Mouse (Mus musculus): ENCODE measurements around the gene Olfr1449. TPM values are rescaled to one million over a fixed set of nuclear protein-coding genes. Genes with fewer than 3 reads are reported as not detected.
"Not testable (repeated sequence)": the region's sequence is repeated elsewhere in the genome, so short reads cannot be mapped to it uniquely, and the experiment has no call there.

Olfr1449 gene
- not detected in 2 replicates for total RNA-seq (2014; rRNA removed)
- not detected in 2 replicates for polyA plus RNA-seq (2015; fragmentation: Nextera tagmentation; extraction: Ambion mirVana)

- TF ChIP-seq CTCF (IDR thresholded peaks at IDR 0.05; ENCODE audit: low read depth): no peak
Observed at GRCm38 (mm10) chr19:12930540-12930939, at the start of gene Olfr1449. TSS of gene Olfr1449 (plus strand) at chr19:12930840.

GRCm38 (mm10) chr19:12883555-12883954, 47.1 kb upstream of the Olfr1449 start, which contains the start of gene Olfr1445:
TSS of gene Olfr1445 (plus strand) at chr19:12883855.
- ATAC-seq (no peak), DNase-seq (no peak)
- no peaks in the 10 kb centered on the region for H3K27me3 ChIP-seq (ENCODE audit: insufficient read depth, low read length)
- TF ChIP-seq CTCF (IDR thresholded peaks at IDR 0.05; ENCODE audit: low read depth): no peak
- H3K36me3 ChIP-seq (ENCODE audit: insufficient read depth): no peaks in the 10 kb centered on the region
- H3K4me1 ChIP-seq (ENCODE audit: insufficient read depth): no peaks in the 10 kb centered on the region
- H3K4me3 ChIP-seq (ENCODE audit: low read depth, low read length): no peak within 1 kb of the TSS
- no peaks in the 10 kb centered on the region for H3K9me3 ChIP-seq (ENCODE audit: low read length)
- 90% methylated on average over 2 of the region's 2 CpGs for WGBS
- H3K4me2 ChIP-seq (ENCODE audit: low read depth): no peak within 1 kb of the TSS
- H3K27ac ChIP-seq (ENCODE audit: low read depth, low read length): no peak within 1 kb of the TSS
- no peak within 1 kb of the TSS for H3K9ac ChIP-seq

More at GRCm38 (mm10) chr19:12930540-12930939, at the start of gene Olfr1449:
- no peak for ATAC-seq
- Histone ChIP-seq H3K9ac (no peak within 1 kb of the TSS), H3K9me3 (ENCODE audit: low read length) (no peaks in the 10 kb centered on the region), H3K4me3 (ENCODE audit: low read depth, low read length) (no peak within 1 kb of the TSS), H3K4me1 (ENCODE audit: insufficient read depth) (no peaks in the 10 kb centered on the region), H3K27me3 (ENCODE audit: insufficient read depth, low read length) (no peaks in the 10 kb centered on the region), H3K36me3 (ENCODE audit: insufficient read depth) (no peaks in the 10 kb centered on the region), H3K4me2 (ENCODE audit: low read depth) (no peak within 1 kb of the TSS), H3K27ac (ENCODE audit: low read depth, low read length) (no peak within 1 kb of the TSS)
- DNase-seq: no peak

DNA sequence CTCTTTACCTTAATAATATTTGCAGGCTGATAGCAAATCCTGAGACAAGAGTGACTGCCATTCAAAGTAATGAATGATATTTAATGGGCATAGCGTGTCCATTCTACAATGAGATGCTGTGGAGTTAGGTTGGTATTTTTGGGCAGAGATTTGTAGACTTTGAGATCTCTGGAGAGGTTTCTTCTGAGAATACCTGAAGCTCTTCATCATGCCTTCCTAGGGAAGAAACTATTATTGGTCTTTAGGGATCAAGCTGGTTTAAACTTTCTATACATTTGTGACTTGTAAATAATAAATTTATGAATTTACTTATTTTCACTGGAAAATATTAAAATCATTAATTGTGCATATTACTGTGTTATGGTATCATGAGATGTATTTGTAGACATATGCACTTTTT, 37.2 kb upstream of the Olfr1449 start, which contains the start of gene Olfr1446:
Olfr1446 (minus strand) TSS at position 101 of the 400 bp plus-strand sequence.
- ATAC-seq (no peak), DNase-seq (no peak)
- Histone ChIP-seq H3K9ac (no peak within 1 kb of the TSS), H3K36me3 (ENCODE audit: insufficient read depth) (no peaks in the 10 kb centered on the region), H3K4me3 (ENCODE audit: low read depth, low read length) (no peak within 1 kb of the TSS), H3K27me3 (ENCODE audit: insufficient read depth, low read length) (no peaks in the 10 kb centered on the region), H3K27ac (ENCODE audit: low read depth, low read length) (no peak within 1 kb of the TSS), H3K9me3 (ENCODE audit: low read length) (no peaks in the 10 kb centered on the region), H3K4me1 (ENCODE audit: insufficient read depth) (no peaks in the 10 kb centered on the region), H3K4me2 (ENCODE audit: low read depth) (no peak within 1 kb of the TSS)
- TF ChIP-seq CTCF (IDR thresholded peaks at IDR 0.05; ENCODE audit: low read depth): no peak
- 85% methylated on average over 1 of the region's 1 CpGs for WGBS

GRCm38 (mm10) chr19:12903643-12904042, 27.0 kb upstream of the Olfr1449 start, which contains the start of gene Olfr1447:
TSS of gene Olfr1447 (minus strand) at chr19:12903743.
- ATAC-seq: no peak
- Histone ChIP-seq H3K9me3 (ENCODE audit: low read length) (no peaks in the 10 kb centered on the region), H3K4me3 (ENCODE audit: low read depth, low read length) (no peak within 1 kb of the TSS), H3K36me3 (ENCODE audit: insufficient read depth) (no peaks in the 10 kb centered on the region), H3K9ac (no peak within 1 kb of the TSS), H3K4me1 (ENCODE audit: insufficient read depth) (no peaks in the 10 kb centered on the region), H3K4me2 (ENCODE audit: low read depth) (no peak within 1 kb of the TSS), H3K27ac (ENCODE audit: low read depth, low read length) (no peak within 1 kb of the TSS), H3K27me3 (ENCODE audit: insufficient read depth, low read length) (no peaks in the 10 kb centered on the region)
- no peak for TF ChIP-seq CTCF (IDR thresholded peaks at IDR 0.05; ENCODE audit: low read depth)
- DNase-seq: no peak
- 95% methylated on average over 1 of the region's 1 CpGs for WGBS

DNA sequence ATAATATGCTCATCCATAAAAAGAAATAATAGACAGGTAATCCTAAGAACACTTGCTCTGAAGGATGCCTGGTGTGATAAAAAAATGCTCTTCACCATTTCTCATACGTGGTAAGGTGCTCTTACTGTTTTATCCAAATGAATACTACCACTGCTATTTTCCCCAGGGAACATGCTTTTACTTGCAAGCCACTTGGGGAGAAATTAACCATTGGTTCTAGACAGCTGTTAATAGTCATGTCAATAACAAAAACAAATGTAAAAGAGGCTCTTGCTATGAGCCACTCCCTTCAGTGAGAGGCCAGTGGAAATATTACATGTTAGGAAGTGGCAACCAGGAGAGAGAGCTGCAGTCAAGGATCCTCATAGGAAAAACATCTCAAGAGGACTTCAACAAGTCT, 6.3 kb upstream of the Olfr1449 start, which contains the start of gene Olfr1448:
Olfr1448 (minus strand) TSS at position 101 of the 400 bp plus-strand sequence.
- WGBS: 70% methylated on average over 1 of the region's 1 CpGs
- no peak for TF ChIP-seq CTCF (IDR thresholded peaks at IDR 0.05; ENCODE audit: low read depth)
- Histone ChIP-seq H3K4me3 (ENCODE audit: low read depth, low read length) (no peak within 1 kb of the TSS), H3K4me2 (ENCODE audit: low read depth) (no peak within 1 kb of the TSS), H3K27me3 (ENCODE audit: insufficient read depth, low read length) (no peaks in the 10 kb centered on the region), H3K36me3 (ENCODE audit: insufficient read depth) (no peaks in the 10 kb centered on the region), H3K4me1 (ENCODE audit: insufficient read depth) (no peaks in the 10 kb centered on the region), H3K27ac (ENCODE audit: low read depth, low read length) (no peak within 1 kb of the TSS), H3K9me3 (ENCODE audit: low read length) (no peaks in the 10 kb centered on the region), H3K9ac (no peak within 1 kb of the TSS)
- no peak for DNase-seq
- ATAC-seq: no peak

DNA sequence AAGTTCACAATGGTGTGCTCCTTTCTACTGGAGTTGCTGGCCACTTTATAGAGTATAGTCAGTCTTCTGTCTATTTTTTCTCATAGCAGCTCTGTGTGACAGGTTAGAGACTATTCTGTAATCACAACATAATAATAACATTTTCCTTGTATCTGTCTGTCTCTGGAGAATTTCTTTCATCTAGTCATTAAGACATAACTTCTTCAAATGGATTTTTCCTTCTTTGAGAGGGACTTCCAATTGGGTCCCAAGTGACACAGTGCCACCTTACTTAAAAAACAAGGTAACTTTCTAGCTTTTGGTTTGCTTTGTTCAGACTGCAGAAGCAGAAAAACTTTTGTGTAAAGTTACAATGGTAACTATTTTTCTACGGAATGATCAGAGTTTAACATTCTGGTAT, 19.3 kb downstream of the Olfr1449 start, which contains the start of gene Olfr1450:
Olfr1450 (plus strand) TSS at position 301 of the 400 bp plus-strand sequence.
- H3K27me3 ChIP-seq (ENCODE audit: insufficient read depth, low read length): no peaks in the 10 kb centered on the region
- DNase-seq (no peak), ATAC-seq (no peak)
- no peaks in the 10 kb centered on the region for H3K36me3 ChIP-seq (ENCODE audit: insufficient read depth)
- no peak for TF ChIP-seq CTCF (IDR thresholded peaks at IDR 0.05; ENCODE audit: low read depth)
- H3K9ac ChIP-seq: no peak within 1 kb of the TSS
- H3K4me2 ChIP-seq (ENCODE audit: low read depth): no peak within 1 kb of the TSS
- no peak within 1 kb of the TSS for H3K4me3 ChIP-seq (ENCODE audit: low read depth, low read length)
- H3K27ac ChIP-seq (ENCODE audit: low read depth, low read length): no peak within 1 kb of the TSS
- H3K4me1 ChIP-seq (ENCODE audit: insufficient read depth): no peaks in the 10 kb centered on the region
- WGBS: 97% methylated on average over 1 of the region's 1 CpGs
- H3K9me3 ChIP-seq (ENCODE audit: low read length): peaks cover 5% of the 10 kb centered on the region; the same call in 1 of the 2 replicates

DNA sequence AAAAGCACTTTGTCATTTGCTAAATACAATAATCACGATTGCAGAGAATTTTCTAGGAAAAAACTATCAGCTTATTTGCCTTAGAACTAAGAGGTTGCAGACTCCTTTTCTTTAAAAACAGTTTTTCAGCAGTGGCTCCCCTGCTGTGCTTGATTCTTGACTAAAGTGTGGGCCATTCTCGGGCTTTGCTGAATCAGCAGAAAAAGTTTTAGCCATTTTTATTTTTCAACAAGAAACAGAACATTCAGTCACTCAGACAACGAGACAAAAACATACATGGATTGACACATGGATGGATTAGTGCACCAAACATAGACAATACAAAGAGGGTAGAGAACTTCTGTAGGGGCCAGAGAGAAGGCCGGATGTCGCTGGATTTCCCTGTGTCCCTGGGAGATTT, 39.4 kb downstream of the Olfr1449 start:
- not testable (repeated sequence) for H3K9me3 ChIP-seq (ENCODE audit: low read length); H3K36me3 ChIP-seq (ENCODE audit: insufficient read depth); H3K9ac ChIP-seq; H3K4me3 ChIP-seq (ENCODE audit: low read depth, low read length); DNase-seq; H3K4me2 ChIP-seq (ENCODE audit: low read depth); H3K27me3 ChIP-seq (ENCODE audit: insufficient read depth, low read length); ATAC-seq; H3K4me1 ChIP-seq (ENCODE audit: insufficient read depth); H3K27ac ChIP-seq (ENCODE audit: low read depth, low read length)
- 85% methylated on average over 5 of the region's 5 CpGs for WGBS

Other genes with a start within 250 kb of the Olfr1449 start
- not detected in 2 replicates for gene Keg1, start 235.1 kb upstream of the Olfr1449 start, total RNA-seq (2014; rRNA removed)
- gene Keg1, start 235.1 kb upstream of the Olfr1449 start, polyA plus RNA-seq (2015; fragmentation: Nextera tagmentation; extraction: Ambion mirVana): not detected in 2 replicates
- 1.3 TPM in 2 replicates for gene Cntf, start 165.2 kb upstream of the Olfr1449 start, total RNA-seq (2014; rRNA removed)
- gene Cntf, start 165.2 kb upstream of the Olfr1449 start, polyA plus RNA-seq (2015; fragmentation: Nextera tagmentation; extraction: Ambion mirVana): 0.96 and 1.1 TPM in 2 replicates
- gene Zfp91, start 134.7 kb upstream of the Olfr1449 start, total RNA-seq (2014; rRNA removed): 52.9 and 61.1 TPM in 2 replicates
- gene Zfp91, start 134.7 kb upstream of the Olfr1449 start, polyA plus RNA-seq (2015; fragmentation: Nextera tagmentation; extraction: Ambion mirVana): 10.0 and 11.6 TPM in 2 replicates
- gene Lpxn, start 134.6 kb upstream of the Olfr1449 start, total RNA-seq (2014; rRNA removed): 1.8 and 2.2 TPM in 2 replicates
- gene Lpxn, start 134.6 kb upstream of the Olfr1449 start, polyA plus RNA-seq (2015; fragmentation: Nextera tagmentation; extraction: Ambion mirVana): 0.59 and 1.3 TPM in 2 replicates
- gene Gm5244, start 84.2 kb upstream of the Olfr1449 start, total RNA-seq (2014; rRNA removed): not detected in 2 replicates
- not detected in 2 replicates for gene Gm5244, start 84.2 kb upstream of the Olfr1449 start, polyA plus RNA-seq (2015; fragmentation: Nextera tagmentation; extraction: Ambion mirVana)
- gene Olfr1444, start 73.6 kb upstream of the Olfr1449 start, total RNA-seq (2014; rRNA removed): not detected in 2 replicates
- gene Olfr1444, start 73.6 kb upstream of the Olfr1449 start, polyA plus RNA-seq (2015; fragmentation: Nextera tagmentation; extraction: Ambion mirVana): not detected in 2 replicates
- gene Olfr1445, start 47.0 kb upstream of the Olfr1449 start, total RNA-seq (2014; rRNA removed): not detected in 2 replicates
- not detected in 2 replicates for gene Olfr1445, start 47.0 kb upstream of the Olfr1449 start, polyA plus RNA-seq (2015; fragmentation: Nextera tagmentation; extraction: Ambion mirVana)
- not detected in 2 replicates for gene Olfr1446, start 37.3 kb upstream of the Olfr1449 start, total RNA-seq (2014; rRNA removed)
- not detected in 2 replicates for gene Olfr1446, start 37.3 kb upstream of the Olfr1449 start, polyA plus RNA-seq (2015; fragmentation: Nextera tagmentation; extraction: Ambion mirVana)
- not detected in 2 replicates for gene Olfr1447, start 27.1 kb upstream of the Olfr1449 start, total RNA-seq (2014; rRNA removed)
- not detected in 2 replicates for gene Olfr1447, start 27.1 kb upstream of the Olfr1449 start, polyA plus RNA-seq (2015; fragmentation: Nextera tagmentation; extraction: Ambion mirVana)
- not detected in 2 replicates for gene Olfr1448, start 6.4 kb upstream of the Olfr1449 start, total RNA-seq (2014; rRNA removed)
- gene Olfr1448, start 6.4 kb upstream of the Olfr1449 start, polyA plus RNA-seq (2015; fragmentation: Nextera tagmentation; extraction: Ambion mirVana): not detected in 2 replicates
- gene Olfr1450, start 19.4 kb downstream of the Olfr1449 start, total RNA-seq (2014; rRNA removed): not detected in 2 replicates
- not detected in 2 replicates for gene Olfr1450, start 19.4 kb downstream of the Olfr1449 start, polyA plus RNA-seq (2015; fragmentation: Nextera tagmentation; extraction: Ambion mirVana)
- not detected in 2 replicates for gene Olfr1451, start 64.2 kb downstream of the Olfr1449 start, total RNA-seq (2014; rRNA removed)
- not detected in 2 replicates for gene Olfr1451, start 64.2 kb downstream of the Olfr1449 start, polyA plus RNA-seq (2015; fragmentation: Nextera tagmentation; extraction: Ambion mirVana)
- not detected in 2 replicates for gene Olfr1453, start 97.5 kb downstream of the Olfr1449 start, total RNA-seq (2014; rRNA removed)
- not detected in 2 replicates for gene Olfr1453, start 97.5 kb downstream of the Olfr1449 start, polyA plus RNA-seq (2015; fragmentation: Nextera tagmentation; extraction: Ambion mirVana)
- not detected in 2 replicates for gene Olfr1454, start 129.8 kb downstream of the Olfr1449 start, total RNA-seq (2014; rRNA removed)
- gene Olfr1454, start 129.8 kb downstream of the Olfr1449 start, polyA plus RNA-seq (2015; fragmentation: Nextera tagmentation; extraction: Ambion mirVana): not detected in 2 replicates
- not detected in 2 replicates for gene Olfr1457, start 167.1 kb downstream of the Olfr1449 start, total RNA-seq (2014; rRNA removed)
- not detected in 2 replicates for gene Olfr1457, start 167.1 kb downstream of the Olfr1449 start, polyA plus RNA-seq (2015; fragmentation: Nextera tagmentation; extraction: Ambion mirVana)
- not detected in 2 replicates for gene Olfr1458, start 175.9 kb downstream of the Olfr1449 start, total RNA-seq (2014; rRNA removed)
- gene Olfr1458, start 175.9 kb downstream of the Olfr1449 start, polyA plus RNA-seq (2015; fragmentation: Nextera tagmentation; extraction: Ambion mirVana): not detected in 2 replicates
- gene Olfr1459, start 218.7 kb downstream of the Olfr1449 start, total RNA-seq (2014; rRNA removed): not detected in 2 replicates
- gene Olfr1459, start 218.7 kb downstream of the Olfr1449 start, polyA plus RNA-seq (2015; fragmentation: Nextera tagmentation; extraction: Ambion mirVana): not detected in 2 replicates
- not detected in 2 replicates for gene Olfr1461, start 232.2 kb downstream of the Olfr1449 start, total RNA-seq (2014; rRNA removed)
- gene Olfr1461, start 232.2 kb downstream of the Olfr1449 start, polyA plus RNA-seq (2015; fragmentation: Nextera tagmentation; extraction: Ambion mirVana): not detected in 2 replicates

All from forebrain, postnatal 0 days (tissue).